Mouse (Mus musculus) intestine, embryonic 16.5 days (tissue): ENCODE measurements around the gene Tchp. TPM values are rescaled to one million over a fixed set of nuclear protein-coding genes. Genes with fewer than 3 reads are reported as not detected.

Experiments used
- ATAC-seq: fragments of 200-750 bp; cut with Nextera tagmentation; 2 replicates; pipeline ENCODE4 v1.8.0; 2017; ENCODE audit warnings: moderate TSS enrichment, moderate library complexity
- H3K27ac ChIP-seq: fragments of 300-500 bp; sonication (generic); 2 replicates; pipeline ENCODE4 v1.5.1; 2014; ENCODE audit warnings: mild to moderate bottlenecking, low read length
- H3K27me3 ChIP-seq: fragments of 300-500 bp; sonication (generic); replicated peaks from 2 replicates; pipeline ENCODE4 v1.6.1; 2014; ENCODE audit warnings: low read length, control low read depth, mixed read lengths; ENCODE audit not compliant: control insufficient read depth, insufficient read depth
- H3K36me3 ChIP-seq: fragments of 300-500 bp; sonication (generic); 2 replicates; pipeline ENCODE4 v1.6.1; 2014; ENCODE audit warnings: low read length, control low read depth; ENCODE audit not compliant: control insufficient read depth, insufficient read depth
- H3K4me1 ChIP-seq: fragments of 300-500 bp; sonication (generic); 2 replicates; pipeline ENCODE4 v1.6.1; 2014; ENCODE audit warnings: low read length, control low read depth, mixed read lengths; ENCODE audit not compliant: control insufficient read depth, insufficient read depth
- H3K4me2 ChIP-seq: fragments of 300-500 bp; sonication (generic); 2 replicates; pipeline ENCODE4 v1.6.1; 2014; ENCODE audit warnings: low read depth, low read length, control low read depth
- H3K4me3 ChIP-seq: fragments of 300-500 bp; sonication (generic); 2 replicates; pipeline ENCODE4 v1.5.1; 2014; ENCODE audit warnings: mild to moderate bottlenecking, low read length
- H3K9ac ChIP-seq: fragments of 300-500 bp; sonication (generic); 2 replicates; pipeline ENCODE4 v1.6.1; 2014; ENCODE audit warnings: low read depth, low read length
- H3K9me3 ChIP-seq: fragments of 300-500 bp; sonication (generic); 2 replicates; pipeline ENCODE4 v1.6.1; 2016; ENCODE audit warnings: low read length, control low read depth; ENCODE audit not compliant: control insufficient read depth
- WGBS: fragments of 180-500 bp; shearing (Covaris S2); extraction: QIAGEN DNeasy Blood & Tissue Kit; methylation state at CpG from one replicate; pipeline ENCODE4 v1.1.7; 2014; 5-methylcytosine and 5-hydroxymethylcytosine counted together
- polyA plus RNA-seq: library from polyadenylated mRNA; unstranded; fragments of >200 nt; fragmentation: Nextera tagmentation; extraction: Ambion mirVana; gene quantifications from 2 replicates; pipeline ENCODE4 v1.2.1, GENCODE M21; 2015

Gene Tchp
- polyA plus RNA-seq, 1 experiment from 2014 or later, result 8.2 TPM

GRCm38 (mm10) chr5:114742998-114743696 lies 35.6 kb downstream of the Tchp start:
- no peak overlapping the region for H3K27ac ChIP-seq
- no peaks in the 10 kb centered on the region for H3K9me3 ChIP-seq
- peaks cover 38% of the 10 kb centered on the region for H3K36me3 ChIP-seq
- no peaks in the 10 kb centered on the region for H3K4me1 ChIP-seq
- no peak overlapping the region for H3K4me2 ChIP-seq
- no peaks in the 10 kb centered on the region for H3K27me3 ChIP-seq
- no peak for ATAC-seq
- no peak overlapping the region for H3K4me3 ChIP-seq
- WGBS, result 93% methylated on average over 13 of the region's 13 CpGs
- no peak overlapping the region for H3K9ac ChIP-seq

DNA sequence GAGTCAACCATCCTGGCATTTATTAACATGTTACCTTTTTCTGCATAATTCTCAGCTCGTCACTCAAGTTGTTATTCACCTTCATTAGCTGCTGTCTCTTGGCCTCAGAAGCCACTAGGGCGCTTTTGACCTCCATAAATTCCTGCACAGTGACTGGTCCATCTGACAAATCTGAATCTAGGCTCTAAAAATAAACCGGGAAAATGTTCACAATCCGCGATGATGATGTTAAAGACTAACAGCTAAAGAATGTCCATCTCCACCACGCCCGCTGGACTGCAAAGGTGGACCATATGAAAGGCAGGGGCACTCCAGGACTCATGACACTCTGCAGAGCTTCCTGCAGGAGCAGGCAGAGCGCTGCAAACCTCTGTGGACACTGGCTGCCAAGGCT lies 36.1 kb downstream of the Tchp start:
- no peak overlapping the region for H3K4me2 ChIP-seq
- 88% methylated on average over 8 of the region's 8 CpGs for WGBS
- H3K4me1 ChIP-seq, result no peaks in the 10 kb centered on the region
- H3K36me3 ChIP-seq, result peaks cover 39% of the 10 kb centered on the region
- no peak overlapping the region for H3K4me3 ChIP-seq
- H3K27ac ChIP-seq, result no peak overlapping the region
- H3K9ac ChIP-seq, result no peak overlapping the region
- no peak for ATAC-seq
- no peaks in the 10 kb centered on the region for H3K9me3 ChIP-seq
- H3K27me3 ChIP-seq, result no peaks in the 10 kb centered on the region

GRCm38 (mm10) chr5:114745581-114745980 lies 38.0 kb downstream of the Tchp start:
- H3K4me3 ChIP-seq, result no peak overlapping the region
- no peaks in the 10 kb centered on the region for H3K27me3 ChIP-seq
- 85% methylated on average over 5 of the region's 5 CpGs for WGBS
- no peak overlapping the region for H3K4me2 ChIP-seq
- H3K27ac ChIP-seq, result no peak overlapping the region
- H3K4me1 ChIP-seq, result no peaks in the 10 kb centered on the region
- peaks cover 45% of the 10 kb centered on the region for H3K36me3 ChIP-seq
- H3K9ac ChIP-seq, result no peak overlapping the region
- no peak for ATAC-seq
- H3K9me3 ChIP-seq, result no peaks in the 10 kb centered on the region

DNA sequence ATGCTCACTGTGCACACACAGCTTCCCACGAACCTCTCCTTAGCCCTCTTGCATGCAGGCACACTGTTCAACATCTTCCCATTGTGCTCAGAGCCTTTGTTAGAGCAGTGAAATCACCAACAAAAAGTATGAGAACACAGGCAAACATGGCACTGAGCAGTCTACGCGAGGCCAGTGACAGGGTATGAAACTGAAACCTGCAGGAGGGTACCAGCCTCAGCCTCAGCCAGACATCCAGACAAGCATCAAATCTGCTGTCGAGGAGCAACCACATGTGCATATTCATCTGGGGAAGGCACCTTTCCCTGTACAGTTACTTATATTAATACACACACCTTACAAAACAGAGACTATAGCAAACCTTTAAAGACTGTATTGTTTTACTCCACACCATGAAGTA lies 39.3 kb downstream of the Tchp start:
- H3K4me2 ChIP-seq, result no peak overlapping the region
- H3K9me3 ChIP-seq, result no peaks in the 10 kb centered on the region
- WGBS, result 95% methylated on average over 4 of the region's 4 CpGs
- H3K27me3 ChIP-seq, result no peaks in the 10 kb centered on the region
- no peak overlapping the region for H3K4me3 ChIP-seq
- peaks cover 42% of the 10 kb centered on the region for H3K36me3 ChIP-seq
- no peak overlapping the region for H3K27ac ChIP-seq
- no peak for ATAC-seq
- no peak overlapping the region for H3K9ac ChIP-seq
- H3K4me1 ChIP-seq, result no peaks in the 10 kb centered on the region

- H3K36me3 ChIP-seq, result peaks cover 40% of the 10 kb centered on the region
- no peak for ATAC-seq
- H3K9ac ChIP-seq, result no peak overlapping the region
- no peaks in the 10 kb centered on the region for H3K9me3 ChIP-seq
- H3K4me3 ChIP-seq, result no peak overlapping the region
- H3K4me2 ChIP-seq, result no peak overlapping the region
- WGBS, result 94% methylated on average over 5 of the region's 5 CpGs
- no peak overlapping the region for H3K27ac ChIP-seq
- H3K27me3 ChIP-seq, result no peaks in the 10 kb centered on the region
- H3K4me1 ChIP-seq, result no peaks in the 10 kb centered on the region
These were observed 40.0 kb downstream of the Tchp start for GRCm38 (mm10) chr5:114747521-114747920.

DNA sequence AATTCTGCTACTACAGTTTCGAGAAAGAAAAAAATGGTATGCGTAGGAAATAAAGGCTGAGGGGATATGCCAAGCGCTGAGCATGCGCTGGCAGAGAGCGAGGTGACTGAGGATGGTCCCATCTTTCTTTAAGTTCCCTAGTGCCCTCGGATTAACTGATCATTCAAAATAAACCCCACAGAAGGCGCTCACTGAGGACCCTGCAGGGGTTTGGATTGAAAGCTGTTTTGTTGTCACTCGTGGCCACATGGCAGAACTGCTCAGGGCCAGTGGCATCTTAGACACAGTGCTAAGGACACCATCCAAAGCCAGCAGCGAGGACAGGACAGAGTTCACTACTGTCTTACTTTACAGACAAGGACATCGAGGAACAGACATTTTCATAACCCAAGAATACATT lies 42.8 kb downstream of the Tchp start:
- ATAC-seq, result no peak
- H3K4me1 ChIP-seq, result no peaks in the 10 kb centered on the region
- H3K27ac ChIP-seq, result no peak overlapping the region
- no peak overlapping the region for H3K4me2 ChIP-seq
- no peaks in the 10 kb centered on the region for H3K27me3 ChIP-seq
- no peak overlapping the region for H3K4me3 ChIP-seq
- H3K36me3 ChIP-seq, result peaks cover 31% of the 10 kb centered on the region
- WGBS, result 88% methylated on average over 10 of the region's 10 CpGs
- no peak overlapping the region for H3K9ac ChIP-seq
- H3K9me3 ChIP-seq, result no peaks in the 10 kb centered on the region

DNA sequence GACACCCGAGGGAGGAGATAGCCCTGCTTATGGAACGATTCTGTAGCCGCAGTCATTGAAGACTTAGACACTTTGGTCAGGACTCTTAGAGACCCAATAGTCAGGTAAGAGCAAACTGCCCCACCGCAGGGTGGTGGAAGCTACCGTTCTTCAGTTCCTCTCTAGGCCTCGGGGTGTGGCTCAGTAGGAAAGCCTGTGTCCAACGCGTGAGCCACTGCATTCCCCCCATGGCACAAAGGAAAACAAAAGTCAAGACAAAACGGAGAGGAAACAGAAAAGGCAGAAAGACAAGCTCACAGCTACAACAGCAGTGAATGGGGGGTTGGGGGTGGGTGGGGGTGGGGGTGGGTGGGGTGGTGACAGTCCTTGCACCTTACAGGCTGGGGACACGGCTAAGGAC lies 44.8 kb downstream of the Tchp start:
- peaks cover 30% of the 10 kb centered on the region for H3K36me3 ChIP-seq
- H3K9ac ChIP-seq, result no peak overlapping the region
- WGBS, result 90% methylated on average over 10 of the region's 10 CpGs
- H3K9me3 ChIP-seq, result no peaks in the 10 kb centered on the region
- no peak overlapping the region for H3K4me3 ChIP-seq
- ATAC-seq, result no peak
- no peak overlapping the region for H3K4me2 ChIP-seq
- H3K4me1 ChIP-seq, result no peaks in the 10 kb centered on the region
- no peaks in the 10 kb centered on the region for H3K27me3 ChIP-seq
- H3K27ac ChIP-seq, result no peak overlapping the region

GRCm38 (mm10) chr5:114753384-114753783 lies 45.8 kb downstream of the Tchp start:
- WGBS, result 93% methylated on average over 12 of the region's 12 CpGs
- Histone ChIP-seq H3K9ac (no peak overlapping the region), H3K4me1 (no peaks in the 10 kb centered on the region), H3K36me3 (peaks cover 28% of the 10 kb centered on the region), H3K4me2 (no peak overlapping the region), H3K27me3 (no peaks in the 10 kb centered on the region), H3K4me3 (no peak overlapping the region), H3K9me3 (no peaks in the 10 kb centered on the region), H3K27ac (no peak overlapping the region)
- ATAC-seq, result no peak

DNA sequence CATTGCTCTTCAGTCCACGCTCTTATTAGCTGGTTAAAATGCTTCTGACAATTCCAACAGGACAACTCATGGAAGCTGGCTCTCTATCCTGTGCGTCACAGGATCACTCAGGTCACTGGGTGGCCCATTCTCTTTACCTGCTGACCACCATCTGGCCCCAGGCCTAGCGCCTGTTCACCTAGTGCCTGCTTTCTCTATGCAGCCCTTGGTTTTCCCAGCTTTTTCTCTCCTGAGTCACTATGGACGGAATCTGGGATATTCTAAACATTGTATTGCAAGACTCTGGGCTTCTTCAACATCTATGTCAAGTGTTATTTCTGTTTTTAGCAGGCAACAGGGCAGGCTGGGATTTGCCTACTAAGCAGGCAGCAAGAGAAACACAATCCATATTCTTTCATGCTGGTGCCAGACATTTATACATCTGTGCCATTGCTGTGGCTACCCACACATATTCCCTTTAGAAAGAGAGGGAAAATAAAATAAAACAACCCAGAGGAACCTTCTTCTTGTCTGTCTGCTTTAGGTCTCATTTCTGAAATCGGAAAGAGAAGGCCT lies 52.1 kb downstream of the Tchp start:
- Histone ChIP-seq H3K9me3 (no peaks in the 10 kb centered on the region), H3K4me1 (no peaks in the 10 kb centered on the region), H3K27me3 (no peaks in the 10 kb centered on the region), H3K4me3 (no peak overlapping the region), H3K36me3 (peaks cover 8% of the 10 kb centered on the region; the same call in 1 of the 2 replicates), H3K4me2 (no peak overlapping the region), H3K9ac (no peak overlapping the region), H3K27ac (no peak overlapping the region)
- ATAC-seq, result no peak
- 92% methylated on average over 5 of the region's 5 CpGs for WGBS

GRCm38 (mm10) chr5:114761980-114762379 lies 54.4 kb downstream of the Tchp start:
- ATAC-seq, result no peak
- peaks cover 5% of the 10 kb centered on the region; the same call in 1 of the 2 replicates for H3K36me3 ChIP-seq
- H3K27me3 ChIP-seq, result no peaks in the 10 kb centered on the region
- WGBS, result 86% methylated on average over 8 of the region's 8 CpGs
- H3K4me2 ChIP-seq, result no peak overlapping the region
- H3K4me1 ChIP-seq, result no peaks in the 10 kb centered on the region
- no peak overlapping the region for H3K27ac ChIP-seq
- H3K4me3 ChIP-seq, result no peak overlapping the region
- no peak overlapping the region for H3K9ac ChIP-seq
- H3K9me3 ChIP-seq, result no peaks in the 10 kb centered on the region
